Mouse (Mus musculus) C2C12 (cell line): ENCODE data around the gene Znrf3. TPM values are rescaled to one million over a fixed set of nuclear protein-coding genes. Genes with fewer than 3 reads are reported as not detected.
A peak's percentile ranks its signal among the peaks of the same experiment; 100 is the strongest.

Experiments
- H3K27me3 ChIP-seq: one replicate; pipeline ENCODE4 v1.6.1; 2011; ENCODE audit not compliant: control insufficient read depth, insufficient read depth, insufficient read length
- H3K36me3 ChIP-seq: one replicate; pipeline ENCODE4 v1.6.1; 2011; ENCODE audit not compliant: control insufficient read depth, insufficient read depth
- H3K4me3 ChIP-seq: one replicate; pipeline ENCODE4 v1.5.1; 2011; ENCODE audit warnings: mild to moderate bottlenecking, control low read depth; ENCODE audit not compliant: poor library complexity, insufficient read depth, severe bottlenecking
- H3K79me2 ChIP-seq: one replicate; pipeline ENCODE4 v1.6.1; 2011; ENCODE audit not compliant: control insufficient read depth, insufficient read depth
- H3K79me3 ChIP-seq: one replicate; pipeline ENCODE4 v1.6.1; 2011; ENCODE audit warnings: low read depth, control low read depth
- H3ac ChIP-seq: one replicate; pipeline ENCODE3; 2011; ENCODE audit warnings: low read depth; ENCODE audit not compliant: control insufficient read depth, insufficient read length
- CEBPB ChIP-seq: IDR thresholded peaks from one replicate; pipeline ENCODE4 v1.6.1; 2011; ENCODE audit warnings: low read depth, mild to moderate bottlenecking, control low read depth, moderate library complexity
- CTCF ChIP-seq: IDR thresholded peaks from one replicate; pipeline ENCODE4 v1.5.1; 2011; ENCODE audit not compliant: control insufficient read depth, insufficient read depth, insufficient read length
- FOSL1 ChIP-seq: IDR thresholded peaks from one replicate; pipeline ENCODE4 v1.8.0; 2011; ENCODE audit warnings: mild to moderate bottlenecking, low read length; ENCODE audit not compliant: poor library complexity, insufficient read depth, severe bottlenecking
- MAX ChIP-seq: IDR thresholded peaks from one replicate; pipeline ENCODE4 v1.6.1; 2011; ENCODE audit warnings: mild to moderate bottlenecking, control low read depth
- MYOD1 ChIP-seq: IDR thresholded peaks from one replicate; pipeline ENCODE4 v1.6.1; 2011; ENCODE audit warnings: low read depth; ENCODE audit not compliant: control insufficient read depth, insufficient read length
- MYOG ChIP-seq: IDR thresholded peaks from one replicate; pipeline ENCODE4 v1.6.1; 2011; ENCODE audit not compliant: control insufficient read depth, insufficient read length; ENCODE audit errors: extremely low read depth
- USF1 ChIP-seq: IDR thresholded peaks from one replicate; pipeline ENCODE4 v1.6.1; 2011; ENCODE audit warnings: low read depth, mild to moderate bottlenecking, control low read depth, moderate library complexity
- polyA plus RNA-seq: library from polyadenylated mRNA; unstranded; fragments of >200 nt; fragmentation: generic; extraction: Trizol; gene quantifications from one replicate; pipeline ENCODE4 v1.2.1, GENCODE M21; 2012; ENCODE audit warnings: missing spikeins

Znrf3 gene
- polyA plus RNA-seq, 1 experiment: 4.0 TPM

- H3K36me3 ChIP-seq: no peaks in the 10 kb centered on the region
- peak overlapping the region; percentile 55 for H3K4me3 ChIP-seq
- peaks cover 46% of the 10 kb centered on the region for H3K79me3 ChIP-seq
- H3K27me3 ChIP-seq: no peaks in the 10 kb centered on the region
- peaks cover 48% of the 10 kb centered on the region for H3K79me2 ChIP-seq
- TF ChIP-seq MYOG: no peak
- no peak for TF ChIP-seq USF1
- TF ChIP-seq MAX: no peak
- TF ChIP-seq CEBPB: no peak
- no peak for TF ChIP-seq MYOD1
- TF ChIP-seq CTCF: no peak
- TF ChIP-seq FOSL1: no peak
- H3ac ChIP-seq: peak overlapping the region; percentile 87
These were observed 431 bp downstream of the Znrf3 start for GRCm38 (mm10) chr11:5444234-5444598.

GRCm38 (mm10) chr11:5443511-5444233, 975 bp downstream of the Znrf3 start:
- H3K79me3 ChIP-seq: peaks cover 51% of the 10 kb centered on the region

GRCm38 (mm10) chr11:5442590-5443021, 2.0 kb downstream of the Znrf3 start:
- TF ChIP-seq USF1: no peak
- no peak for TF ChIP-seq MAX
- TF ChIP-seq FOSL1: no peak
- no peak for TF ChIP-seq CTCF
- TF ChIP-seq MYOD1: no peak
- no peak for TF ChIP-seq MYOG
- no peak for TF ChIP-seq CEBPB
- Histone ChIP-seq H3K36me3 (no peaks in the 10 kb centered on the region), H3ac (no peak overlapping the region), H3K79me2 (peaks cover 64% of the 10 kb centered on the region), H3K27me3 (no peaks in the 10 kb centered on the region), H3K4me3 (no peak overlapping the region), H3K79me3 (peaks cover 62% of the 10 kb centered on the region)

More at GRCm38 (mm10) chr11:5443511-5444233, 975 bp downstream of the Znrf3 start:
- TF ChIP-seq FOSL1 (no peak), CTCF (no peak), CEBPB (no peak), MAX (no peak), USF1 (no peak), MYOG (no peak), MYOD1 (no peak)
- H3ac ChIP-seq: peak overlapping the region; percentile 87
- peaks cover 54% of the 10 kb centered on the region for H3K79me2 ChIP-seq
- H3K4me3 ChIP-seq: peak overlapping the region; percentile 55
- H3K36me3 ChIP-seq: no peaks in the 10 kb centered on the region
- no peaks in the 10 kb centered on the region for H3K27me3 ChIP-seq

- Histone ChIP-seq H3ac (no peak overlapping the region), H3K4me3 (no peak overlapping the region), H3K79me2 (peaks cover 100% of the 10 kb centered on the region), H3K79me3 (peaks cover 87% of the 10 kb centered on the region), H3K36me3 (no peaks in the 10 kb centered on the region), H3K27me3 (no peaks in the 10 kb centered on the region)
- no peak for TF ChIP-seq MYOG
- no peak for TF ChIP-seq MYOD1
- no peak for TF ChIP-seq MAX
- no peak for TF ChIP-seq CTCF
- TF ChIP-seq USF1: no peak
- TF ChIP-seq CEBPB: no peak
- TF ChIP-seq FOSL1: no peak
These were observed 7.0 kb downstream of the Znrf3 start for GRCm38 (mm10) chr11:5437646-5438045.

- Histone ChIP-seq H3K4me3 (no peak overlapping the region), H3K79me3 (peaks cover 83% of the 10 kb centered on the region)
- no peak for TF ChIP-seq MYOG
- no peak for TF ChIP-seq CEBPB
- no peak for TF ChIP-seq USF1
- no peak for TF ChIP-seq CTCF
- no peak for TF ChIP-seq MYOD1
These were observed 7.7 kb downstream of the Znrf3 start for GRCm38 (mm10) chr11:5436988-5437387.

More at GRCm38 (mm10) chr11:5436988-5437387, 7.7 kb downstream of the Znrf3 start:
- Histone ChIP-seq H3K27me3 (no peaks in the 10 kb centered on the region), H3ac (no peak overlapping the region), H3K79me2 (peaks cover 100% of the 10 kb centered on the region), H3K36me3 (no peaks in the 10 kb centered on the region)
